Mouse (Mus musculus): Measurements from ENCODE around the gene Nsmf. TPM values are rescaled to one million over a fixed set of nuclear protein-coding genes. Genes with fewer than 3 reads are reported as not detected.

Gene Nsmf
- polyA plus RNA-seq, 1 experiment from 2014 or later: 52.6 TPM

GRCm38 (mm10) chr2:25111184-25111791 lies 57.1 kb downstream of the Nsmf start:
- ATAC-seq (ENCODE audit: insufficient read depth, low FRiP score, low TSS enrichment): no peak; the same call in 1 of the 2 replicates
- no peaks in the 10 kb centered on the region for H3K9me3 ChIP-seq (ENCODE audit: control insufficient read depth, low read length)
- no peaks in the 10 kb centered on the region for H3K27me3 ChIP-seq (ENCODE audit: control insufficient read depth, insufficient read depth, low read length)
- H3K4me1 ChIP-seq (ENCODE audit: control insufficient read depth, insufficient read depth, low read length): peaks cover 4% of the 10 kb centered on the region; the same call in 1 of the 2 replicates
- peak; percentile 44 for DNase-seq (ENCODE audit: low spot score)
- H3K4me3 ChIP-seq (ENCODE audit: low read depth, low read length): no peak overlapping the region
- H3K9ac ChIP-seq (ENCODE audit: low read length): no peak overlapping the region
- H3K27ac ChIP-seq (ENCODE audit: low read depth, low read length): no peak overlapping the region
- no peak overlapping the region for H3K4me2 ChIP-seq (ENCODE audit: low read depth)
- whole genome bisulfite sequencing: 65% methylated on average over 9 of the region's 9 CpGs
- no peaks in the 10 kb centered on the region for H3K36me3 ChIP-seq (ENCODE audit: control insufficient read depth, insufficient read depth, low read length)

Small RNAs within 50 kb of the gene (microRNA-seq; reads per million reads assigned to microRNA genes)
- gene Gm24328 (not detected), gene Mir7664 (not detected)

Other genes starting within 250 kb of the Nsmf start
- 110 and 113 TPM in 2 replicates for gene Ehmt1, start 134.7 kb upstream of the Nsmf start, polyA plus RNA-seq (2014; fragmentation: Nextera tagmentation; extraction: Ambion mirVana)
- 9.5 and 15.6 TPM in 2 replicates for gene Arrdc1, start 119.1 kb upstream of the Nsmf start, polyA plus RNA-seq (2014; fragmentation: Nextera tagmentation; extraction: Ambion mirVana)
- gene Zmynd19, start 104.6 kb upstream of the Nsmf start, polyA plus RNA-seq (2014; fragmentation: Nextera tagmentation; extraction: Ambion mirVana): 31.9 and 34.3 TPM in 2 replicates
- gene Dph7, start 92.0 kb upstream of the Nsmf start, polyA plus RNA-seq (2014; fragmentation: Nextera tagmentation; extraction: Ambion mirVana): 30.5 and 32.7 TPM in 2 replicates
- gene Mrpl41, start 79.3 kb upstream of the Nsmf start, polyA plus RNA-seq (2014; fragmentation: Nextera tagmentation; extraction: Ambion mirVana): 144 and 147 TPM in 2 replicates
- gene Pnpla7, start 78.3 kb upstream of the Nsmf start, polyA plus RNA-seq (2014; fragmentation: Nextera tagmentation; extraction: Ambion mirVana): 4.3 and 4.6 TPM in 2 replicates
- not detected in 2 replicates for gene Entpd8, start 25.9 kb downstream of the Nsmf start, polyA plus RNA-seq (2014; fragmentation: Nextera tagmentation; extraction: Ambion mirVana)
- gene Noxa1, start 40.8 kb downstream of the Nsmf start, polyA plus RNA-seq (2014; fragmentation: Nextera tagmentation; extraction: Ambion mirVana): 0.29 TPM in 1 of 2 replicates, not detected in the other
- gene Nrarp, start 126.4 kb downstream of the Nsmf start, polyA plus RNA-seq (2014; fragmentation: Nextera tagmentation; extraction: Ambion mirVana): 53.7 and 57.8 TPM in 2 replicates
- gene Tor4a, start 142.5 kb downstream of the Nsmf start, polyA plus RNA-seq (2014; fragmentation: Nextera tagmentation; extraction: Ambion mirVana): 1.6 and 1.9 TPM in 2 replicates
- gene Nelfb, start 157.1 kb downstream of the Nsmf start, polyA plus RNA-seq (2014; fragmentation: Nextera tagmentation; extraction: Ambion mirVana): 94.8 and 99.8 TPM in 2 replicates
- gene Stpg3, start 160.3 kb downstream of the Nsmf start, polyA plus RNA-seq (2014; fragmentation: Nextera tagmentation; extraction: Ambion mirVana): not detected in 2 replicates
- gene Fam166a, start 164.4 kb downstream of the Nsmf start, polyA plus RNA-seq (2014; fragmentation: Nextera tagmentation; extraction: Ambion mirVana): not detected in 2 replicates
- gene Tubb4b, start 170.3 kb downstream of the Nsmf start, polyA plus RNA-seq (2014; fragmentation: Nextera tagmentation; extraction: Ambion mirVana): 515 and 528 TPM in 2 replicates
- not detected in 2 replicates for gene Slc34a3, start 180.0 kb downstream of the Nsmf start, polyA plus RNA-seq (2014; fragmentation: Nextera tagmentation; extraction: Ambion mirVana)
- not detected in 2 replicates for gene Rnf224, start 182.4 kb downstream of the Nsmf start, polyA plus RNA-seq (2014; fragmentation: Nextera tagmentation; extraction: Ambion mirVana)
- 29.9 and 34.0 TPM in 2 replicates for gene Rnf208, start 187.9 kb downstream of the Nsmf start, polyA plus RNA-seq (2014; fragmentation: Nextera tagmentation; extraction: Ambion mirVana)
- gene Cysrt1, start 188.1 kb downstream of the Nsmf start, polyA plus RNA-seq (2014; fragmentation: Nextera tagmentation; extraction: Ambion mirVana): not detected in 2 replicates
- gene AL732309.1, start 192.5 kb downstream of the Nsmf start, polyA plus RNA-seq (2014; fragmentation: Nextera tagmentation; extraction: Ambion mirVana): 5.1 and 6.6 TPM in 2 replicates
- gene Tmem203, start 201.1 kb downstream of the Nsmf start, polyA plus RNA-seq (2014; fragmentation: Nextera tagmentation; extraction: Ambion mirVana): 11.4 and 13.0 TPM in 2 replicates
- 4.0 and 5.3 TPM in 2 replicates for gene Tprn, start 208.3 kb downstream of the Nsmf start, polyA plus RNA-seq (2014; fragmentation: Nextera tagmentation; extraction: Ambion mirVana)
- 217 and 227 TPM in 2 replicates for gene Ssna1, start 218.1 kb downstream of the Nsmf start, polyA plus RNA-seq (2014; fragmentation: Nextera tagmentation; extraction: Ambion mirVana)
- 120 and 128 TPM in 2 replicates for gene Anapc2, start 218.1 kb downstream of the Nsmf start, polyA plus RNA-seq (2014; fragmentation: Nextera tagmentation; extraction: Ambion mirVana)
- gene Tmem210, start 233.8 kb downstream of the Nsmf start, polyA plus RNA-seq (2014; fragmentation: Nextera tagmentation; extraction: Ambion mirVana): not detected in 2 replicates
- gene Lrrc26, start 235.6 kb downstream of the Nsmf start, polyA plus RNA-seq (2014; fragmentation: Nextera tagmentation; extraction: Ambion mirVana): not detected in 2 replicates

Measured in neural tube, embryonic 11.5 days (tissue).